Mouse (Mus musculus) embryonic facial prominence, embryonic 11.5 days (tissue): Measurements from ENCODE around the gene Pik3ca. TPM values are rescaled to one million over a fixed set of nuclear protein-coding genes. Genes with fewer than 3 reads are reported as not detected.

Experiments
- ATAC-seq: fragments of 200-750 bp; cut with Nextera tagmentation; replicated peaks from 2 replicates; pipeline ENCODE4 v1.8.0; 2017; ENCODE audit warnings: low read depth; ENCODE audit not compliant: insufficient number of reproducible peaks, low FRiP score, low TSS enrichment
- DNase-seq: peaks from one replicate; pipeline ENCODE4 v3.0.0-alpha.2; 2015; ENCODE audit warnings: low spot score
- H3K27ac ChIP-seq: fragments of 300-500 bp; sonication (generic); replicated peaks from 2 replicates; pipeline ENCODE4 v1.5.1; 2014; ENCODE audit warnings: mild to moderate bottlenecking, low read depth, low read length, control low read depth
- H3K27me3 ChIP-seq: fragments of 300-500 bp; sonication (generic); 2 replicates; pipeline ENCODE4 v1.6.1; 2014; ENCODE audit warnings: mild to moderate bottlenecking, low read length, moderate library complexity, mixed read lengths; ENCODE audit not compliant: control insufficient read depth, insufficient read depth
- H3K36me3 ChIP-seq: fragments of 300-500 bp; sonication (generic); replicated peaks from 2 replicates; pipeline ENCODE4 v1.6.1; 2014; ENCODE audit warnings: low read depth, mild to moderate bottlenecking, low read length, moderate library complexity, mixed read lengths; ENCODE audit not compliant: control insufficient read depth, insufficient read depth
- H3K4me1 ChIP-seq: fragments of 300-500 bp; sonication (generic); 2 replicates; pipeline ENCODE4 v1.6.1; 2014; ENCODE audit warnings: low read length, mixed read lengths; ENCODE audit not compliant: control insufficient read depth, insufficient read depth
- H3K4me2 ChIP-seq: fragments of 300-500 bp; sonication (generic); 2 replicates; pipeline ENCODE4 v1.6.1; 2014; ENCODE audit warnings: low read depth, mild to moderate bottlenecking, control low read depth, low read length, moderate library complexity
- H3K4me3 ChIP-seq: fragments of 300-500 bp; sonication (generic); 2 replicates; pipeline ENCODE4 v1.5.1; 2014; ENCODE audit warnings: low read depth, low read length, control low read depth
- H3K9ac ChIP-seq: fragments of 300-500 bp; sonication (generic); replicated peaks from 2 replicates; pipeline ENCODE4 v1.6.1; 2014; ENCODE audit warnings: mild to moderate bottlenecking, control low read depth, low read length
- H3K9me3 ChIP-seq: fragments of 300-500 bp; sonication (generic); replicated peaks from 2 replicates; pipeline ENCODE4 v1.6.1; 2016; ENCODE audit warnings: mild to moderate bottlenecking, low read length, inconsistent platforms, mixed read lengths; ENCODE audit not compliant: control insufficient read depth
- WGBS: fragments of 180-500 bp; shearing (Covaris S2); extraction: QIAGEN DNeasy Blood & Tissue Kit; methylation state at CpG from one replicate; pipeline ENCODE4 v1.1.7; 2014; 5-methylcytosine and 5-hydroxymethylcytosine counted together
- polyA plus RNA-seq: library from polyadenylated mRNA; unstranded; fragments of >200 nt; fragmentation: Nextera tagmentation; extraction: Ambion mirVana; gene quantifications from 2 replicates; pipeline ENCODE4 v1.2.1, GENCODE M21; 2014

The Pik3ca gene
- polyA plus RNA-seq, 1 experiment from 2014 or later: 23.3 TPM

- Histone ChIP-seq H3K27me3 (no peaks in the 10 kb centered on the region), H3K36me3 (no peaks in the 10 kb centered on the region), H3K4me2 (no peak overlapping the region), H3K9me3 (no peaks in the 10 kb centered on the region), H3K4me1 (no peaks in the 10 kb centered on the region), H3K9ac (no peak overlapping the region), H3K27ac (no peak overlapping the region), H3K4me3 (no peak overlapping the region)
- ATAC-seq (no peak), DNase-seq (no peak)
- WGBS: 31% methylated on average over 8 of the region's 8 CpGs
These were observed 98.6 kb downstream of the Pik3ca start for GRCm38 (mm10) chr3:32495856-32496710.

- ATAC-seq (no peak), DNase-seq (no peak)
- H3K4me3 ChIP-seq: no peak overlapping the region
- no peaks in the 10 kb centered on the region for H3K9me3 ChIP-seq
- H3K36me3 ChIP-seq: no peaks in the 10 kb centered on the region
- H3K4me2 ChIP-seq: no peak overlapping the region
- no peak overlapping the region for H3K9ac ChIP-seq
- no peak overlapping the region for H3K27ac ChIP-seq
- no peaks in the 10 kb centered on the region for H3K4me1 ChIP-seq
- no peaks in the 10 kb centered on the region for H3K27me3 ChIP-seq
- 71% methylated on average over 1 of the region's 1 CpGs for WGBS
These were observed 99.2 kb downstream of the Pik3ca start for GRCm38 (mm10) chr3:32496711-32497070.

GRCm38 (mm10) chr3:32500346-32500745, 102.9 kb downstream of the Pik3ca start:
- ATAC-seq (no peak), DNase-seq (no peak)
- H3K36me3 ChIP-seq: no peaks in the 10 kb centered on the region
- no peak overlapping the region for H3K9ac ChIP-seq
- no peaks in the 10 kb centered on the region for H3K4me1 ChIP-seq
- H3K4me3 ChIP-seq: no peak overlapping the region
- no peaks in the 10 kb centered on the region for H3K9me3 ChIP-seq
- H3K27me3 ChIP-seq: no peaks in the 10 kb centered on the region
- H3K27ac ChIP-seq: no peak overlapping the region
- WGBS: 93% methylated on average over 2 of the region's 2 CpGs
- no peak overlapping the region for H3K4me2 ChIP-seq

GRCm38 (mm10) chr3:32505841-32506240, 108.4 kb downstream of the Pik3ca start:
- no peaks in the 10 kb centered on the region for H3K4me1 ChIP-seq
- H3K9me3 ChIP-seq: no peaks in the 10 kb centered on the region
- DNase-seq: no peak
- H3K9ac ChIP-seq: no peak overlapping the region
- ATAC-seq: no peak
- H3K4me3 ChIP-seq: no peak overlapping the region
- 74% methylated on average over 3 of the region's 3 CpGs for WGBS
- no peak overlapping the region for H3K4me2 ChIP-seq
- H3K36me3 ChIP-seq: no peaks in the 10 kb centered on the region
- H3K27me3 ChIP-seq: no peaks in the 10 kb centered on the region
- no peak overlapping the region for H3K27ac ChIP-seq

- no peak overlapping the region for H3K9ac ChIP-seq
- WGBS: 63% methylated on average over 11 of the region's 11 CpGs
These were observed 109.1 kb downstream of the Pik3ca start for GRCm38 (mm10) chr3:32506366-32507225.

GRCm38 (mm10) chr3:32508666-32509324, 111.3 kb downstream of the Pik3ca start:
- under 1% methylated on average over 17 of the region's 17 CpGs for WGBS
- H3K27ac ChIP-seq: no peak overlapping the region; the same call in 1 of the 2 replicates
- peak overlapping the region; percentile 6; the same call in 1 of the 2 replicates for H3K4me3 ChIP-seq
- no peak overlapping the region; the same call in 1 of the 2 replicates for H3K9ac ChIP-seq
- peak overlapping the region; percentile 19 for H3K4me2 ChIP-seq
- DNase-seq (peak; percentile 89), ATAC-seq (no peak)
- H3K27me3 ChIP-seq: no peaks in the 10 kb centered on the region
- H3K9me3 ChIP-seq: no peaks in the 10 kb centered on the region
- no peaks in the 10 kb centered on the region for H3K4me1 ChIP-seq
- H3K36me3 ChIP-seq: no peaks in the 10 kb centered on the region

More at GRCm38 (mm10) chr3:32506366-32507225, 109.1 kb downstream of the Pik3ca start:
- H3K36me3 ChIP-seq: no peaks in the 10 kb centered on the region
- no peak overlapping the region for H3K4me2 ChIP-seq
- H3K27ac ChIP-seq: no peak overlapping the region
- ATAC-seq (no peak), DNase-seq (no peak)
- no peaks in the 10 kb centered on the region for H3K9me3 ChIP-seq
- H3K4me1 ChIP-seq: no peaks in the 10 kb centered on the region
- H3K4me3 ChIP-seq: no peak overlapping the region
- H3K27me3 ChIP-seq: no peaks in the 10 kb centered on the region

GRCm38 (mm10) chr3:32509496-32510374, 112.3 kb downstream of the Pik3ca start, which contains the start of gene Zfp639:
TSS of gene Zfp639 (plus strand) at chr3:32510259.
- Histone ChIP-seq H3K27ac (peak within 1 kb of the TSS; percentile 47), H3K4me1 (no peaks in the 10 kb centered on the region), H3K36me3 (no peaks in the 10 kb centered on the region; the same call in 1 of the 2 replicates), H3K4me2 (peak within 1 kb of the TSS; percentile 62), H3K9me3 (no peaks in the 10 kb centered on the region), H3K4me3 (peak within 1 kb of the TSS; percentile 88), H3K27me3 (no peaks in the 10 kb centered on the region), H3K9ac (peak within 1 kb of the TSS; percentile 95)
- DNase-seq (peak; percentile 32), ATAC-seq (peak; percentile 8; the same call in 1 of the 2 replicates)
- 7% methylated on average over 24 of the region's 24 CpGs for WGBS
